Mouse (Mus musculus) liver (tissue): Measurements from ENCODE around the gene Ap1s2.

ENCODE experiments used
- DNase-seq: peaks from one replicate; pipeline ENCODE4 v3.0.0-alpha.2; 2020; ENCODE audit warnings: mixed read lengths

The Ap1s2 gene

DNA sequence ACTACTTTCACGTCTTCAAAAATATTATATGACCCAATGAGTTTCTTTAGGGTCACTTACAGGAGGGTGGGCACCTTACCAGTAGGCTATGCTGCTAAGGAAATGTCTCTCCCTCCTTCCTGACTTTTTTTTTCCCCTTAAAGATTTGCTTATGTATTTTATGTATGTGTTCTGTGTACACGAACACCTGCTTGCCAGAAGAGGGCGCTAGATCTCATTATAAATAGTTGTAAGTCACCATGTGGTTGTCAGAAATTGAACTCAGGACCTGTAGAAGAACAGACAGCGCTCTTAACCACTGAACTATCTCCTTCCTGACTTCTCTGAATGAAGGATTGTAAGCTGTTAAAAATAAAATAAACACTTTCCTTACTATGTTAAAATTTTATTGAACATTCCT, 72.7 kb downstream of the Ap1s2 start:
- DNase-seq, result no peak

DNA sequence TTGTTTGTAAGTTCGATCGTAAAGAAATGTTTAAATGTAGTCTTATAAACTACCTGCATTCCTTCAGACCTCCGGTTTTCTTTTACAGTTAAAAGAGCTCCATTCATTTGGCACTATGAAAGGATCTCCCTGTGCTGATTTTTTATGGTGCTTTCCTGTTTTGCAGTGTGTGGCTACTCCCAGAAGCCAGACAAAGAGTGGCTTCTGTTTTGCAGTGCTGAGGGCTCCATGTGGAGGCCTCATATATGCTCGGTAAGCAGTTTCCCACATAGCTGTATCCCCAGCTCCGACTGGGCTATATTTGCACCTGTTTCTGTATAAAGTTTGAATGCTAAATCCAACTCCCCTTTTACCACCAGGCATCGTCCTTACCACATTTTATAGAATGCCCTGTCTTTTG, 73.3 kb downstream of the Ap1s2 start:
- DNase-seq, result no peak
